Mouse (Mus musculus) ovary, postnatal 10 days (tissue): Measurements from ENCODE around the gene Ubr2.

Source experiments
- DNase-seq: peaks from one replicate; pipeline ENCODE4 v3.0.0; 2022; ENCODE audit warnings: low spot score

Ubr2 gene

DNA sequence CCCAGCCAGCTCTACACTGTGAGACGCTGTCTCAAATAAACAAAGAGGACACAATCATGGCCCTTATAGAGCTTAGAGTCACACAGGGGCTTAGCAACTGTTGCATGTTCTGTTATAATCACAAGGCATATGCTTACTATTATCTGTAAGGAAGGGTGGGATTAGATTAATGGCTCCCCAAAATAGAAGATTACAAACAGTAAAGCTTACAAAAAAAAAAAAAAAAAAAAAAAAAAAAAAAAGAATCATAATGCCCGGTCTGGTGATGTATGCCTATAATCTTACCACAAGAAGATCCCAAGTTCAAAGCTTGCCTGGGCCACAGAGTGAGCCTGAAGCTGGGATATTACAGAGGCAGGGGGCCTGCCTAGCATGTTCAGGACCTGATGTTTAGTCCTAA, 130.0 kb downstream of the Ubr2 start:
- no peak for DNase-seq

DNA sequence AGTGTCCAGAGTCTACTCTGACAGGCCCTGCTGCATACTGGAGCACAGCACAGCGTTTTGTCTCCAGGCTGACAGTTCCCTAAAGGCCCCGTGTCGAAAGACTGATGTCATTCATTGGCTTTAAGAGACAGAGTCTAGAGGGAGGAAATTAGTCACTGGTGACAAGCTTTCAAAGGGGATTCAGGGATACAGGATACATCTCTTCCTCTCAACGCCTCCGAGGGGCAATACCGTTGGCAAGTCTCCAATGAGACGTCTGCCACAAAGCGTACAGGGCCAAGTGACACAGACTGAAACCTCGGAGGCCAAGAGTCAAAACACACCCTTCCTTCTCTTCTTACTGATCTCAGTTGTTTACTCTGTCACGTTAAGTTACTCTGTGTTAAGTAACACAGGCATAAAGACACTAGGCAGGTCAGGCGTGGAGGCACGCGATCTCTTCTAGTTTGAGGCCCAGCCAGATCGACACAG, 130.5 kb downstream of the Ubr2 start:
- no peak for DNase-seq
